Mouse (Mus musculus) spleen, postnatal 36 days (tissue): ENCODE results near the gene Mael.

Experiments used
- DNase-seq, 2 experiments: peaks; one replicate each; pipeline ENCODE4 v3.0.0; 2022; ENCODE audit warnings: low spot score in 2 of 2, mixed read lengths in 1 of 2

The Mael gene

DNA sequence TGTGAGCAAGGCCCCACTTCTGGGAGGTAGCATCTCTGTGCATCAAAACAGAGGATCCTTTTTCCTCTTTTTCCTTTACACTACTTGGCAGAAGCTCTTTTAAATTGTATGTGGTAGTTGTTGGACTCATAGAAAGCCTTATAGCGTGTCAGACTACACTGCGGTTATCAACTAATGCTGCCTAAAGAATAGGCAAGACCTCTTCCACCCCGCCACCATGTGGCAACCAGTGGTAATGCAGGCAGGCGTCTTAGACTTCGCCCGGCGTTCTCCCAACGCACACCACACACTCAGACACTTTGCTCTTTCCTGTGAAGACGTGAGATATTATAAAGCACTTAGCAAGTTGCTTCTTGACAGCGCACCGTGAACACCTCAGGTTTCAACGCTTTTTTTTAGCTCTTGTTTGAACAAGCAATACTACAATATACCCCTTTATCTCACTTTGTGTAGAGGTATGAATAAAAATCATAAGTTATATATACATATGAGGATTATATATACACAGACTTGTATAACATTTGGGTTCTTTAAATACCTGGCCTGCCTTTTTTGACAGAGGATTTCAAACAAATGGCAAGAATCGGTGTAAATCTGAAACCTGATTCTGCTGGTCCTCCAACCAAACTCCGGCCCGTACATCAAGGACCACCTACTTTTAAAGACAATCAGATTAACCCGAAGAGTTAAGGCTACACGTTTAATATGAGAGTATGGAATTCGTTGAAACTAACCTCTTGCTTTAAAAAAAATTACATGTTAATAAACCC is 85.0 kb downstream of the Mael start:
- peak; percentile 70 to 75 for DNase-seq

DNA sequence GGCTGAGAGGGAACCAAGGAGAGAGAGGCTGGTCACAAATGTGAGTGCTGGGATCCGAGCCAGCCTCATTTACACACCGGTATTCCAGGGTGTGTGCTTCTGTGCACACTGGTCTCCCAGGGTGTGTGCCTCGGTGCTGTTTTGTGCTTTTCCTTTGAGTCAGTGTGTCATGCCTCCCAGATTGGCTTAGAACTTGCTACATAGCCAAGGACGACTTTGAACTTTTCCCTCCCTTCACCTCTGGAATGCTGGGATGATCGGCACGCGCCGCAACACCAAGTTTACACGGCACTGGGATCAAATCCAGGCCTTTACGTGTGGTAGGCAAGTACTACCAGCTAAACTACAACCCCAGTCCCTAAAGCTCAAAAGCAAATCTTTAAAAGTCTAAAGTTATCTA is 86.5 kb downstream of the Mael start:
- no peak for DNase-seq

DNA sequence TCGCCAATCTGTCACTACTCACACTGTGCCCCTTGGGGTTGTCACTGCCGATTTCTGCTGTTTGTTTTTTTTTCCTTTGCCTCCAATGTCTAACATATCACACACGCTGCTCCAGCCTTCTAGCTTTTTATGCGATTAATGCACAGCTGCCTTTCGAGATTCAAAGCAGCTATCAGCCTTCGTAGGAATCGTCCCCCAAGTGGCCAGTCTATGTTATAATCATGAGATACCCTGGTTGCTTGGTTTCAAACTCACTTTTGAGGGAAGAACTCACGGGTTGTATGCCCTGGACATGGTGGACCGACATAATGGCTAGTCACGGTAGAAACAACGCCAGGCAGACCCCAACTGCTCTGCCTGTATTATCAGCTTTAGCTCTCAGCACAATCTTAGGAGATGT is 87.2 kb downstream of the Mael start:
- no peak for DNase-seq
